Mouse (Mus musculus) myocyte (in vitro differentiated cells): ENCODE measurements at regions not wholly inside any gene's neighbourhood (a gene's known extent, or its start where the extent isn't known, plus 50 kb on each side); places are given as distances from the start of the nearest gene placed in this dataset.

ENCODE experiments used
- H3K27me3 ChIP-seq: one replicate; pipeline ENCODE4 v1.6.1; 2011; ENCODE audit not compliant: control insufficient read depth, insufficient read depth, insufficient read length
- H3K36me3 ChIP-seq: one replicate; pipeline ENCODE4 v1.6.1; 2011; ENCODE audit not compliant: control insufficient read depth, insufficient read depth
- H3K4me2 ChIP-seq: one replicate; pipeline ENCODE4 v1.6.1; 2011; ENCODE audit warnings: low read depth, control low read depth
- H3K4me3 ChIP-seq: one replicate; pipeline ENCODE4 v1.5.1; 2011; ENCODE audit warnings: mild to moderate bottlenecking, control low read depth, moderate library complexity
- H3K79me2 ChIP-seq: one replicate; pipeline ENCODE4 v1.6.1; 2011; ENCODE audit not compliant: control insufficient read depth, insufficient read depth
- H3ac ChIP-seq: one replicate; pipeline ENCODE4 v1.6.1; 2011; ENCODE audit not compliant: control insufficient read depth, insufficient read length
- CEBPB ChIP-seq: IDR thresholded peaks from 2 replicates; pipeline ENCODE4 v1.6.1; 2011; ENCODE audit warnings: mild to moderate bottlenecking, moderate library complexity; ENCODE audit not compliant: poor library complexity, insufficient read depth, severe bottlenecking
- E2F4 ChIP-seq: IDR thresholded peaks from one replicate; pipeline ENCODE4 v1.6.1; 2011; ENCODE audit warnings: mild to moderate bottlenecking, control low read depth, moderate library complexity; ENCODE audit not compliant: insufficient read depth
- MAX ChIP-seq: IDR thresholded peaks from one replicate; pipeline ENCODE4 v1.6.1; 2011; ENCODE audit warnings: low read depth, mild to moderate bottlenecking, control low read depth
- MYOD1 ChIP-seq, 3 experiments: IDR thresholded peaks; one replicate each; pipeline ENCODE4 v1.6.1; 2011; ENCODE audit warnings: control low read depth in 2 of 3, low read depth in 2 of 3, mild to moderate bottlenecking in 2 of 3, moderate library complexity in 1 of 3; ENCODE audit not compliant: insufficient read length in 2 of 3, control insufficient read depth in 1 of 3
- MYOG ChIP-seq, 3 experiments: IDR thresholded peaks; one replicate each; pipeline ENCODE4 v1.6.1; 2011; ENCODE audit warnings: control low read depth in 2 of 3, low read depth in 2 of 3, mild to moderate bottlenecking in 2 of 3; ENCODE audit not compliant: insufficient read length in 2 of 3, control insufficient read depth in 1 of 3, insufficient read depth in 1 of 3
- POLR2A ChIP-seq: IDR thresholded peaks from one replicate; pipeline ENCODE4 v1.6.1; 2011; ENCODE audit warnings: low read depth, mild to moderate bottlenecking, control low read depth, moderate library complexity; ENCODE audit not compliant: insufficient read length
- POLR2AphosphoS2 ChIP-seq: IDR thresholded peaks from one replicate; pipeline ENCODE4 v1.6.1; 2011; ENCODE audit warnings: low read depth, control low read depth; ENCODE audit not compliant: insufficient read length
- REST ChIP-seq: IDR thresholded peaks from one replicate; pipeline ENCODE4 v1.6.1; 2011; ENCODE audit warnings: mild to moderate bottlenecking, control low read depth, moderate library complexity; ENCODE audit not compliant: insufficient read depth, insufficient read length
- SRF ChIP-seq: IDR thresholded peaks from one replicate; pipeline ENCODE4 v1.6.1; 2011; ENCODE audit warnings: low read depth; ENCODE audit not compliant: control insufficient read depth, insufficient read length
- TCF12 ChIP-seq: IDR thresholded peaks from one replicate; pipeline ENCODE4 v1.6.1; 2011; ENCODE audit warnings: mild to moderate bottlenecking, control low read depth; ENCODE audit not compliant: poor library complexity, insufficient read depth, severe bottlenecking
- TCF3 ChIP-seq: IDR thresholded peaks from one replicate; pipeline ENCODE4 v1.6.1; 2011; ENCODE audit warnings: low read depth, control low read depth; ENCODE audit not compliant: insufficient read length
- USF1 ChIP-seq: IDR thresholded peaks from one replicate; pipeline ENCODE4 v1.6.1; 2011; ENCODE audit warnings: low read depth, mild to moderate bottlenecking, control low read depth, moderate library complexity

DNA sequence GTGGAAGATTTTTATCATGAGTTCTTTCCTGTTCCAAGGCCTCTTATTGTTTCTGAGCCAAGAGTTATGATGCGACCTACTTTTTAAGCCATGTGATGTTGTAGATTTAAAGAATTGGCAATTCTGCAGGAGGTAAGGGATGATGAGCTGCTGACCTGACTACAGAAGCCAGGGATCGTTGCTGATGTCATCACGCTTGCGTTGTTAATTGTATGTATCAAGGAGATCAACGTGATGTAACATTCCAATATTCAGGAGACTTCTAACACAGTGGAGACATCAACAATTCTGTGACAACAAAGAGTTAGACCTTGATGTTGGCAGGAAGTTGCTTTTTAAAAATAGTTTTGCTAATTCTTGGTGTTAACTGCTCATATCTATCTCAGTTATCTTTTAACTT, 102.5 kb downstream of the Ccdc71l start:
- no peaks in the 10 kb centered on the region for H3K79me2 ChIP-seq
- TF ChIP-seq CEBPB (no peak), POLR2A (no peak), MYOG (IDR thresholded peaks at IDR 0.05; ENCODE audit: control insufficient read depth in 1 of 3, insufficient read depth in 1 of 3, insufficient read length in 2 of 3, low read depth in 2 of 3) (no peak), MYOD1 (IDR thresholded peaks at IDR 0.05; ENCODE audit: control insufficient read depth in 1 of 3, insufficient read length in 2 of 3, low read depth in 2 of 3) (no peak), SRF (no peak), USF1 (no peak), E2F4 (no peak), TCF12 (no peak), MAX (no peak), REST (no peak), TCF3 (no peak), POLR2AphosphoS2 (no peak)
- no peak overlapping the region for H3K4me3 ChIP-seq
- peaks cover 10% of the 10 kb centered on the region for H3K27me3 ChIP-seq
- H3K36me3 ChIP-seq: no peaks in the 10 kb centered on the region
- H3K4me2 ChIP-seq: no peak overlapping the region
- H3ac ChIP-seq: no peak overlapping the region

DNA sequence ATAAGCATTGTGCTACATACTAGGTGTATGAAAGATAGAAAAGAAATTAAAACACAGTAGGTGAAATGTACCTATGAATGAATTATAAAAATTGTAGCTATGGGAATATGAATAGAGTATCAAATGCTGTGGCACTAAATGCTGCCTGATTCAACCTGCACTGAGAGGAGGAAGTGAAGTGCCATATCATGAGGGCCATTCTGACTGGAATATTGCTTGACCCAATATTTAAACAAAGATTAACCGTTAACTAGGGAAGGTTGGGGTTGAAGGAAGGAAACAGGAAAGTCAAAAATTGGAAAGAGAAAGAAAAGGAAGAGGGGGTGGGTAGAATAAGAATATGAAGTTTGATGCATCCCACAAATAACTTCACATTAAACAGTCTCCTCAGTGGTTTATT, 103.8 kb downstream of the Ccdc71l start:
- no peak overlapping the region for H3ac ChIP-seq
- no peak overlapping the region for H3K4me3 ChIP-seq
- H3K36me3 ChIP-seq: no peaks in the 10 kb centered on the region
- H3K27me3 ChIP-seq: peaks cover 10% of the 10 kb centered on the region
- H3K79me2 ChIP-seq: no peaks in the 10 kb centered on the region
- no peak overlapping the region for H3K4me2 ChIP-seq
- no peak for TF ChIP-seq MAX
- no peak for TF ChIP-seq MYOG (IDR thresholded peaks at IDR 0.05; ENCODE audit: control insufficient read depth in 1 of 3, insufficient read depth in 1 of 3, insufficient read length in 2 of 3, low read depth in 2 of 3)
- no peak for TF ChIP-seq CEBPB
- no peak for TF ChIP-seq TCF12
- no peak for TF ChIP-seq REST

- H3K79me2 ChIP-seq: no peaks in the 10 kb centered on the region
- TF ChIP-seq MYOD1 (IDR thresholded peaks at IDR 0.05; ENCODE audit: control insufficient read depth in 1 of 3, insufficient read length in 2 of 3, low read depth in 2 of 3): no peak
- no peak for TF ChIP-seq E2F4
- TF ChIP-seq POLR2A: no peak
- no peak for TF ChIP-seq POLR2AphosphoS2
- no peak for TF ChIP-seq TCF12
Observed at GRCm38 (mm10) chr12:32482777-32483176, 104.3 kb downstream of the Ccdc71l start.

GRCm38 (mm10) chr12:32486246-32486645, 107.7 kb downstream of the Ccdc71l start:
- no peaks in the 10 kb centered on the region for H3K36me3 ChIP-seq

More at GRCm38 (mm10) chr12:32482777-32483176, 104.3 kb downstream of the Ccdc71l start:
- Histone ChIP-seq H3ac (no peak overlapping the region), H3K4me2 (no peak overlapping the region), H3K36me3 (no peaks in the 10 kb centered on the region), H3K4me3 (no peak overlapping the region), H3K27me3 (peaks cover 10% of the 10 kb centered on the region)

DNA sequence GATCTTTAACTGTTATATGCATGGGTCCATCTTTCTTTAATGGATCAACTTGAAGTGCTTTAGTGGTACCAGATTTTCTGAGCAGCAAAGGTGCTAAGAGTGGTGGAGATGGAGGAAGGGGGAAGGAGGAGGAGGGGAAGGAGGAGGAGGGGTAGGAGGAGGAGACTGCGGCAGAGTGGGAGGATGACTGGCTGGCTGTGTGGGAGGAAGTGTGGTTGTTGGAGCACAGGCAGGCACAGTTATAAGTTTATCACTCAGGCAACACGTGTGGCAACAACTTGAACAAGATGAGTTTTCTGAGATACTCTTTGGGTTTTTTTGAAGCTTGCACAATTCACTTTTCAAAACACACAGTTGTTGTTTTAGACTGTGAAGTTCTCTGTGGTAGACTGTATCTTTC, 108.2 kb downstream of the Ccdc71l start:
- Histone ChIP-seq H3K27me3 (no peaks in the 10 kb centered on the region), H3K36me3 (no peaks in the 10 kb centered on the region), H3K4me2 (no peak overlapping the region), H3K4me3 (no peak overlapping the region), H3ac (no peak overlapping the region), H3K79me2 (no peaks in the 10 kb centered on the region)
- TF ChIP-seq E2F4: no peak
- no peak for TF ChIP-seq MAX
- no peak for TF ChIP-seq TCF12
- TF ChIP-seq MYOG (IDR thresholded peaks at IDR 0.05; ENCODE audit: control insufficient read depth in 1 of 3, insufficient read depth in 1 of 3, insufficient read length in 2 of 3, low read depth in 2 of 3): no peak
- TF ChIP-seq POLR2A: no peak
- TF ChIP-seq TCF3: no peak
- TF ChIP-seq SRF: no peak
- no peak for TF ChIP-seq USF1
- TF ChIP-seq POLR2AphosphoS2: no peak
- no peak for TF ChIP-seq CEBPB
- TF ChIP-seq REST: no peak
- TF ChIP-seq MYOD1 (IDR thresholded peaks at IDR 0.05; ENCODE audit: control insufficient read depth in 1 of 3, insufficient read length in 2 of 3, low read depth in 2 of 3): no peak

More at GRCm38 (mm10) chr12:32486246-32486645, 107.7 kb downstream of the Ccdc71l start:
- no peak overlapping the region for H3K4me3 ChIP-seq
- H3K79me2 ChIP-seq: no peaks in the 10 kb centered on the region
- H3ac ChIP-seq: no peak overlapping the region
- H3K4me2 ChIP-seq: no peak overlapping the region
- H3K27me3 ChIP-seq: no peaks in the 10 kb centered on the region
- no peak for TF ChIP-seq MYOD1 (IDR thresholded peaks at IDR 0.05; ENCODE audit: control insufficient read depth in 1 of 3, insufficient read length in 2 of 3, low read depth in 2 of 3)
- no peak for TF ChIP-seq TCF3
- TF ChIP-seq SRF: no peak
- no peak for TF ChIP-seq CEBPB
- TF ChIP-seq POLR2A: no peak
- TF ChIP-seq REST: no peak
- no peak for TF ChIP-seq POLR2AphosphoS2
- TF ChIP-seq E2F4: no peak
- TF ChIP-seq TCF12: no peak
- TF ChIP-seq MAX: no peak
